Mouse (Mus musculus) liver, postnatal 0 days (tissue): ENCODE data around the gene Qk. TPM values are rescaled to one million over a fixed set of nuclear protein-coding genes. Genes with fewer than 3 reads are reported as not detected.

Source experiments
- ATAC-seq: fragments of 200-750 bp; cut with Nextera tagmentation; 2 replicates; pipeline ENCODE4 v1.8.0; 2017; ENCODE audit warnings: mild to moderate bottlenecking, moderate library complexity
- DNase-seq: peaks from one replicate; pipeline ENCODE4 v3.0.0-alpha.2; 2016
- H3K27ac ChIP-seq: fragments of 300-500 bp; sonication (generic); 2 replicates; pipeline ENCODE4 v1.5.1; 2014; ENCODE audit warnings: antibody characterized with exemption, moderate library complexity, mild to moderate bottlenecking, low read depth
- H3K27me3 ChIP-seq: fragments of 300-500 bp; sonication (generic); 2 replicates; pipeline ENCODE4 v1.6.1; 2014; ENCODE audit warnings: low read length, control low read depth, mixed read lengths; ENCODE audit not compliant: insufficient read depth
- H3K36me3 ChIP-seq: fragments of 300-500 bp; sonication (generic); replicated peaks from 2 replicates; pipeline ENCODE4 v1.6.1; 2014; ENCODE audit warnings: mild to moderate bottlenecking, control low read depth, low read length, moderate library complexity, mixed read lengths; ENCODE audit not compliant: insufficient read depth
- H3K4me1 ChIP-seq: fragments of 300-500 bp; sonication (generic); 2 replicates; pipeline ENCODE4 v1.6.1; 2014; ENCODE audit warnings: antibody characterized with exemption, mild to moderate bottlenecking, control low read depth; ENCODE audit not compliant: insufficient read depth
- H3K4me2 ChIP-seq: fragments of 300-500 bp; sonication (generic); 2 replicates; pipeline ENCODE4 v1.6.1; 2014; ENCODE audit warnings: low read depth, mild to moderate bottlenecking, low read length, moderate library complexity, mixed read lengths
- H3K4me3 ChIP-seq: fragments of 300-500 bp; sonication (generic); 2 replicates; pipeline ENCODE4 v1.5.1; 2014; ENCODE audit warnings: low read depth, low read length
- H3K9ac ChIP-seq: fragments of 300-500 bp; sonication (generic); replicated peaks from 2 replicates; pipeline ENCODE4 v1.6.1; 2014; ENCODE audit warnings: mild to moderate bottlenecking, moderate library complexity
- H3K9me3 ChIP-seq: fragments of 300-500 bp; sonication (generic); 2 replicates; pipeline ENCODE4 v1.6.1; 2016; ENCODE audit warnings: mild to moderate bottlenecking, control low read depth, low read length, mixed read lengths
- CTCF ChIP-seq: sonication (generic); IDR thresholded peaks from 2 replicates; pipeline ENCODE4 v1.5.1; 2016; ENCODE audit warnings: antibody characterized with exemption, low read depth
- EP300 ChIP-seq: IDR thresholded peaks from 2 replicates; pipeline ENCODE4 v1.6.1; 2016; ENCODE audit warnings: antibody characterized with exemption, low read depth, mild to moderate bottlenecking
- WGBS: fragments of 180-500 bp; shearing (Covaris S2); extraction: QIAGEN DNeasy Blood & Tissue Kit; methylation state at CpG from one replicate; pipeline ENCODE4 v1.1.7; 2014; ENCODE audit not compliant: insufficient replicate concordance; 5-methylcytosine and 5-hydroxymethylcytosine counted together
- polyA plus RNA-seq: library from polyadenylated mRNA; unstranded; fragments of >200 nt; fragmentation: Nextera tagmentation; extraction: Ambion mirVana; gene quantifications from 2 replicates; pipeline ENCODE4 v1.2.1, GENCODE M21; 2015

Gene Qk
- polyA plus RNA-seq, 1 experiment from 2014 or later: 9.9 TPM

GRCm38 (mm10) chr17:10209154-10209777, 110.4 kb downstream of the Qk start:
- 74% methylated on average over 12 of the region's 12 CpGs for WGBS
- Histone ChIP-seq H3K4me3 (no peak overlapping the region), H3K36me3 (peaks cover 26% of the 10 kb centered on the region), H3K9me3 (no peaks in the 10 kb centered on the region), H3K27me3 (no peaks in the 10 kb centered on the region), H3K27ac (no peak overlapping the region), H3K4me2 (no peak overlapping the region), H3K4me1 (no peaks in the 10 kb centered on the region; the same call in 1 of the 2 replicates), H3K9ac (no peak overlapping the region)
- TF ChIP-seq EP300: no peak
- no peak for TF ChIP-seq CTCF
- DNase-seq (no peak), ATAC-seq (no peak)

DNA sequence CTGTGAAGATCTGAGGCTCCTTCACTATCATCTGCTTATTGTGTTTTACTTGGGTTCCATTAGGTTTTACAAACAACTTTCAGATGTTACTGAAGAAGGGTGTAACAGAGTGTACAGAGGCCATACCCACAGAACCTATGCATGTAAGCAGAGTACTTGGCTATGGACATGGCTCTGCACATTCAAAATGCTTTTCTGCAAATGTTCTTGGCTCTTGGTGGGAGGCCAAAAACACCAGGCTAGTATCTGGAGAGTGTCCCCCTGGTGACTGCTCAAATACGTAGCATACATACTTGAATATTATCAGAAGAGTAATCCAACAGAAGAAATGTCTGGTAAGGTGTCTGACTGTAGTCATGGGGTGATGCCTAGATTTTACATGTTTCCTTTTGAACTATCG, 121.0 kb downstream of the Qk start:
- Histone ChIP-seq H3K27ac (no peak overlapping the region), H3K27me3 (no peaks in the 10 kb centered on the region), H3K36me3 (0 out of 2 replicates have a peak, but pooled peaks cover 3% of the 10 kb centered on the region), H3K4me3 (no peak overlapping the region), H3K4me1 (no peaks in the 10 kb centered on the region), H3K4me2 (no peak overlapping the region), H3K9ac (no peak overlapping the region), H3K9me3 (no peaks in the 10 kb centered on the region)
- TF ChIP-seq EP300: no peak
- DNase-seq (no peak), ATAC-seq (no peak)
- WGBS: 80% methylated on average over 2 of the region's 2 CpGs

DNA sequence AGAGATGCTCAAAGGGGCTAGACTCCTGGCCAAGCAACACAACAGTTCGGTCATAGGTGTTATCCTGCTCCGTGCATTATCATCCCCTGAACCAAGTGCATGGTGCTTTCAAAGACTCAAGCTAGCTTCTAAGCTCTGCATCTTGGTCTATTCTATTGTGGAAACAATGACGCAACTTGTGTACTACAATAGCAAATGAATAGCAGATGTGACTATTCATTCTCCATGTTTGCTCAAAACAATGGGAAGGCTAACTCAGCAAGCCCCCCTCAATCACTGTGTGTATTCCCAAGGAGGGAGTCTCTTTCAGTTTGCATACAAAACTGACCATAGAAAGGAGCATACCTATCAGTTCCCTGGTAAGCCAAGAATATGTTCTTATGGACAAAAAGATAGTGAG, 121.4 kb downstream of the Qk start:
- Histone ChIP-seq H3K9me3 (no peaks in the 10 kb centered on the region), H3K36me3 (0 out of 2 replicates have a peak, but pooled peaks cover 3% of the 10 kb centered on the region), H3K27me3 (no peaks in the 10 kb centered on the region), H3K9ac (no peak overlapping the region), H3K27ac (no peak overlapping the region), H3K4me2 (no peak overlapping the region), H3K4me3 (no peak overlapping the region), H3K4me1 (no peaks in the 10 kb centered on the region)
- TF ChIP-seq EP300: no peak
- TF ChIP-seq CTCF: no peak
- 92% methylated on average over 3 of the region's 3 CpGs for WGBS
- DNase-seq: no peak
- no peak for ATAC-seq

- Histone ChIP-seq H3K36me3 (no peaks in the 10 kb centered on the region), H3K9me3 (no peaks in the 10 kb centered on the region), H3K4me3 (no peak overlapping the region), H3K27me3 (no peaks in the 10 kb centered on the region), H3K27ac (no peak overlapping the region), H3K4me2 (no peak overlapping the region), H3K9ac (no peak overlapping the region), H3K4me1 (no peaks in the 10 kb centered on the region)
- TF ChIP-seq EP300 (no peak), CTCF (no peak)
- DNase-seq: no peak
- no peak for ATAC-seq
- WGBS: 94% methylated on average over 6 of the region's 6 CpGs
These were observed 124.0 kb downstream of the Qk start for GRCm38 (mm10) chr17:10195703-10196102.

- H3K9me3 ChIP-seq: no peaks in the 10 kb centered on the region
- no peak for ATAC-seq
- no peak overlapping the region for H3K27ac ChIP-seq
- H3K9ac ChIP-seq: no peak overlapping the region
- 40% methylated on average over 1 of the region's 1 CpGs for WGBS
- DNase-seq: no peak
- H3K4me3 ChIP-seq: no peak overlapping the region
- no peaks in the 10 kb centered on the region for H3K27me3 ChIP-seq
- no peaks in the 10 kb centered on the region for H3K4me1 ChIP-seq
- no peaks in the 10 kb centered on the region for H3K36me3 ChIP-seq
- H3K4me2 ChIP-seq: no peak overlapping the region
- TF ChIP-seq EP300 (no peak), CTCF (no peak)
These were observed 128.8 kb downstream of the Qk start for GRCm38 (mm10) chr17:10190857-10191256.

DNA sequence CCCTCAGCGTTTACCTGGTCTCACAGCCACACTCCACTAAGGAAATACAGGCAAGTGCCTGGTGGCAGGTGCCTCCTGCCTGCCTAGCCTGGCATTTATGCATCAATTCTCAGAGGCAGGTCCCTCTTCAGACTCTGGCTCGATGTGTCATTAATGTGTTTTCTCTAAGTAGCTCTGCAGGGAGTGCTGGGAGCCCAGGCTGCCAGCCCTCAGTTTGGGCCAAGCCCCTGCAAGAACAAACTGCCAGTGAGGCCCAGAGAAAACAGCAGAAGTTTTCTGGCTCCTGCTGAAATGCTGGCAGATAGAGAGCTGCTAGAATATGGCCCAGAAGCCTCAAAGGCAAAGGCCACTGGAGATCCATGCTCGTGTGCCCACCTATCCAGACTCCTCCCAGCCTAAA, 131.2 kb downstream of the Qk start:
- DNase-seq (no peak), ATAC-seq (no peak)
- H3K4me3 ChIP-seq: no peak overlapping the region
- H3K4me1 ChIP-seq: no peaks in the 10 kb centered on the region
- no peaks in the 10 kb centered on the region for H3K27me3 ChIP-seq
- 59% methylated on average over 3 of the region's 3 CpGs for WGBS
- H3K9me3 ChIP-seq: no peaks in the 10 kb centered on the region
- H3K36me3 ChIP-seq: no peaks in the 10 kb centered on the region
- H3K9ac ChIP-seq: no peak overlapping the region
- no peak for TF ChIP-seq CTCF
- TF ChIP-seq EP300: no peak
- no peak overlapping the region for H3K4me2 ChIP-seq
- no peak overlapping the region for H3K27ac ChIP-seq

- Histone ChIP-seq H3K4me2 (no peak overlapping the region), H3K4me1 (no peaks in the 10 kb centered on the region), H3K27me3 (no peaks in the 10 kb centered on the region), H3K27ac (no peak overlapping the region), H3K9ac (no peak overlapping the region), H3K4me3 (no peak overlapping the region), H3K9me3 (no peaks in the 10 kb centered on the region), H3K36me3 (no peaks in the 10 kb centered on the region)
- no peak for DNase-seq
- 75% methylated on average over 4 of the region's 4 CpGs for WGBS
- TF ChIP-seq CTCF (no peak), EP300 (no peak)
- no peak for ATAC-seq
These were observed 132.1 kb downstream of the Qk start for GRCm38 (mm10) chr17:10187431-10188020.
